In the genomic region with DNA sequence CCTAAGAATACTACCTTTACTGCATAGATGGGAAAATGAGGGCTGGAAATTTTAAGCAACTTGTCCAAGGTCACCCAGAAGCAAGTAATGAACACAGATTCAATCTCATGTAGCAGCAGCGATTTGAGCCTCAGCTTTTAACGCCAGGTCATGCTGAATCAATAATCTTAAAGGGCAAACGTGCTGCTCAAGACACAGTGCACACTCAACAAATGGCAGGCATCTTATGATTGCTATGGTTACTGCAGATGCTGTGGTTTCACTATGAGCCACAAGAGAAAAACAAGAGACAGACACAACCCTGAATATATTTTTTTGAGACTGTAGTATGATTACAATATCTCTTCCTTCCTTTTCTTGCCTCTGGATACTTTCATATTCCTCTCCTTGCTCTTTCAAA, we compare ENCODE assay signal across 14 mouse cellular contexts.
"Had no signal": no experiment of that assay in that cellular context is flagged by ENCODE, and none has a peak within 500 bp of the region (broad histone marks: within the 10 kb centered on the region; RNA-seq: fewer than 3 reads in every experiment).

No protein-coding gene starts in this region.

- DNase-seq: kidney, adult 8-10 months; kidney, postnatal 25 days; lung, embryonic 14.5 days; lung, postnatal 10 days; lung, postnatal 4 days; right cerebral cortex, postnatal 4 days; spleen, adult 18-20 months; thymus, adult 18-20 months; thymus, postnatal 14 days had no signal

- H3K4me2 ChIP-seq: limb, embryonic 15.5 days; liver, embryonic 12.5 days; lung, embryonic 14.5 days; neural tube, embryonic 12.5 days had no signal

- H3K36me3 ChIP-seq: limb, embryonic 15.5 days; liver, embryonic 12.5 days; neural tube, embryonic 12.5 days had no signal

- ATAC-seq: liver, embryonic 12.5 days had no signal

- H3K4me1 ChIP-seq: limb, embryonic 15.5 days; liver, embryonic 12.5 days; megakaryocyte, embryonic 14.5 days; neural tube, embryonic 12.5 days had no signal

- H3K4me3 ChIP-seq: left cerebral cortex, adult 2 months; limb, embryonic 15.5 days; liver, embryonic 12.5 days; megakaryocyte, embryonic 14.5 days; neural tube, embryonic 12.5 days had no signal

- H3K27ac ChIP-seq: left cerebral cortex, adult 2 months; limb, embryonic 15.5 days; liver, embryonic 12.5 days; neural tube, embryonic 12.5 days had no signal

- H3K9ac ChIP-seq: limb, embryonic 15.5 days; liver, embryonic 12.5 days; lung, embryonic 14.5 days; neural tube, embryonic 12.5 days had no signal

- H3K9me3 ChIP-seq: limb, embryonic 15.5 days; liver, embryonic 12.5 days; neural tube, embryonic 12.5 days had no signal

- H3K27me3 ChIP-seq: limb, embryonic 15.5 days; liver, embryonic 12.5 days; megakaryocyte, embryonic 14.5 days; neural tube, embryonic 12.5 days had no signal
